Mouse (Mus musculus): ENCODE data around the gene Notch1.

DNA sequence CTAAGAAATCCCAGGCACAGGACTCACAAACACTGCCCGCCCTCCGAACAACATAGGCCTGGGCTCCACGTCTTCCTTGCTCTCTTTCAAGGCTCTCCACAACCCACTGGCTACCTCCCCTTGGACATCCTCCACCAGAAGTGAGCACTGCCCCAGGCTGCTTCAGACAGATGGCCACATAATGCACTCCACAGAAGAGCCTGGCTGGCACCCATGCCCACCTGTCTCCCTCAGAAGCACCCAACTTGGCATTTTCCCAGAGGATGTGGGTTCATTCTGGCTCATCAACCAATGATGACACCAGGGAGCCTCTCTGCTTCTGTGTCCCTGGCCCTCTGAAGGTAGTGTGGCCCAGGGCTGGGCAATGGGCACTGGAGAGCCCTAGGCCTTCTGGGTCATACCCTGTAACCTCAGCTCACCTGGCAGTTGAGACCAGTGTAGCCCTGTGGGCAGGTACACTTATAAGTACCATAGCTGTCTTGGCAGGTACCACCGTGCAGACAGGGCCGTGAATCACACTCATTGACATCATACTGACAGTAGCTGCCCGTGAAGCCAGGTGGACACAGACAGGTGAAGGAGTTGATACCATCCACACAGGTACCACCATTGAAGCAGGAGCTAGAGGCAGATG is 44.7 kb downstream of the Notch1 start:
- TF ChIP-seq POLR2A (IDR thresholded peaks at IDR 0.05; ENCODE audit: low read depth, low read length) = no peak
- no peak for TF ChIP-seq CTCF (conservative IDR thresholded peaks at IDR 0.05; ENCODE audit: insufficient read depth, insufficient read length, low read depth, low read length)

Measured in kidney, adult 2 months (tissue).